Mouse (Mus musculus): ENCODE data around the gene Fibin. TPM values are rescaled to one million over a fixed set of nuclear protein-coding genes. Genes with fewer than 3 reads are reported as not detected.

Fibin gene
- polyA plus RNA-seq, 1 experiment from 2014 or later, result 0.94 TPM

- DNase-seq (ENCODE audit: low spot score), result no peak
These were observed 48.4 kb downstream of the Fibin start, which contains the start of gene Bbox1 for GRCm38 (mm10) chr2:110314509-110315155. TSS of gene Bbox1 (minus strand) at chr2:110314560.

GRCm38 (mm10) chr2:110314074-110314473, 48.9 kb downstream of the Fibin start:
- DNase-seq (ENCODE audit: low spot score), result no peak

DNA sequence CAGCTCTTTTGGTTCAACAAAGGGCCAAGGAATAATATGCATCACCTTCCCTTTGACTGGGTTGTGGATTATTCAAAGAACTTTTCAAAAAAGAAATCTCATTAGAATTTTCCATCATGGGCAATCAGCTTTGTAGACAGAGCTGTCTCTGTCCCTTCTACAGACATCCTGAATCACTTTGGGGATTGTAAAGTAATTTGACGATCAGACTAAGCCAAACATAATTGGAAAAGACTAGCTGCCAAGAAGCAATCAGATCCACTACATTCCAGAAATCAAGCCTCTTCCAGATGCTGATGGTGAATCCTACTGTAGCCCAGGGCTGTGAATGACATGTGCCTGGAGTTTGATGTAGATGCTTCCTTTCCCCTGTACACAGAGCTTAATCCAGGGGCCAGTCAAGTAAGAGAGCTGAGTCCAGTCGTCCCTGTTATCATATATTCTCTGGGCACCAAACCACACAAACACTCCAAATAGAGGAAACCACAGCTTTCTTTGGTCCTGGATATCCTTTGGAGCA, 49.6 kb downstream of the Fibin start:
- DNase-seq (ENCODE audit: low spot score), result no peak

Other genes starting within 250 kb of the Fibin start
- gene Bbox1, start 48.6 kb downstream of the Fibin start, polyA plus RNA-seq (2015; fragmentation: Nextera tagmentation; extraction: Ambion mirVana), result 0.05 and 0.13 TPM in 2 replicates
- not detected in 2 replicates for gene Slc5a12, start 234.1 kb upstream of the Fibin start, polyA plus RNA-seq (2015; fragmentation: Nextera tagmentation; extraction: Ambion mirVana)

All from thymus, postnatal 0 days (tissue).